Mouse (Mus musculus): ENCODE data around the gene Fabp3.

Gene Fabp3

DNA sequence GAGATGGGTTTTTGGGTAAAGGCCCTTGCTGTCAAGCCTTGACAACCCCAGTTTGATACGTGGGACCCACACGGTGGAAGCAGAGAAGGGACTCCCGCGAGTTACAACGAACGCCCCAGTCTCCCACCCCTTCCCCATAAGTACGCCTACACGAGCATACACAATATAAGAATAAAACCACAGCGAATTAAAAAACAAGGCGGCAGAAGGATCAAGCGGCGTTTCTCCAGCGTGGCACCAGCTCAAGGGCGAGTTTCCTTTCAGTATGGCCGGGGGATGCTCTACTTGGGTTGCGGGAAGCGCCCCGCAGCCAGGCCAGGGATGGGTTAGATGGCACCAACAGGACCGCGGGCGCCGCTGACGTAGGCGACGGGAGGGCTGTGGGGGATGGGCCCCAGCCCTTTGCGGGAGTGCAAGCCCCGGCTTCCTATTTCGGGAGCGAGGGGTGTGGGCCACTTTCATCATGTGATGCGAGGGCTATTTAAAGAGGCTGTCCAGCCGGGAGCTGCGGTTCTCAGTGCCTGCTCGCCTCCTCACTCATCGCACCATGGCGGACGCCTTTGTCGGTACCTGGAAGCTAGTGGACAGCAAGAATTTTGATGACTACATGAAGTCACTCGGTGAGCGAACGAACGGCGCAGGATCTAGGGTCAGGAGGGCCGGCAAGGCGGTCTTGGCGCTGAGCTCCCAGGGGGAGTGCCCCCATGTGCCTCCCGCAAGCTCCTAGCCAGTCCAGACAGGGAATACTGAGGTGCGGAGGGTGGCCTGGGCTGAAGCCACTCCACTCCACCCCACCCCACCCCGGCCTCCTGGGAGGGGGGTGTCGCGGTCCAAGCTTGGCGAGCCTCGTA, at the start of gene Fabp3, which contains the start of gene Gm10570:
Gene Fabp3 (plus strand): TSS at position 365 of the 851 bp plus-strand sequence.
Gene Gm10570 (minus strand): TSS at position 444 of the 851 bp plus-strand sequence.
- DNase-seq (ENCODE audit: low spot score): no peak

GRCm38 (mm10) chr4:130260406-130260805, 48.0 kb upstream of the Fabp3 start:
- no peak for DNase-seq (ENCODE audit: low spot score)

GRCm38 (mm10) chr4:130264131-130264530, 44.3 kb upstream of the Fabp3 start:
- no peak for DNase-seq (ENCODE audit: low spot score)

DNA sequence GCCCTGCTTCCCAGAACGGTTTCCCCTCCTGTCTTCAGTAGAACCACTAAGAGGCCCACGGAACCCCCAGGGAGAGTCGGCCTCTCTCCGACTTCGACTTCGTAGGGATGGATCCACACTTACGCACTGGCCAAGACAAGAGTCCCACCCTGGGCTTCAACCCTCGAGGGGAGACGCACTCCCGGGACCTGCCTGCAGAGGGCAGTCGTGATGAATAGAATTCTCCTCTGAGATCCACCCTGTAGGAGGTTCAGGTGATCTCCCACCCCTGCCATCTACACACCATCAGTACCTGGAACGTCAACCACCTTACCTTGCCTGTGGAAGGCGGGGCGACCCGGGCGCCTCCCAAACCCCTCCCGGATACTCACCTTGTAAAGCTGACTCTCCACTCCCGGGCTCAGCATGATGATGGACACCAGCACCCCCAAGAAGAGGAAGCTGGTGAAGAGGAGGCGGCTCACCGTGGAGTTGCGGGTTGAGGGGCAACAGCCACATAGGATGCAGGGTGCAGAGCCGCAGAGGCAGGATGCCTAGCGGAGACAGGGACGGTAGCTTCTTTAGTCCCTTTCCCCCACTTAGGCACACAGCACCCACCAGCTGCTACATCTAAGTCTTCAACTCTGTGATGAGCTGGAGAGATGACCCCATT, 43.6 kb upstream of the Fabp3 start:
- no peak for DNase-seq (ENCODE audit: low spot score)

DNA sequence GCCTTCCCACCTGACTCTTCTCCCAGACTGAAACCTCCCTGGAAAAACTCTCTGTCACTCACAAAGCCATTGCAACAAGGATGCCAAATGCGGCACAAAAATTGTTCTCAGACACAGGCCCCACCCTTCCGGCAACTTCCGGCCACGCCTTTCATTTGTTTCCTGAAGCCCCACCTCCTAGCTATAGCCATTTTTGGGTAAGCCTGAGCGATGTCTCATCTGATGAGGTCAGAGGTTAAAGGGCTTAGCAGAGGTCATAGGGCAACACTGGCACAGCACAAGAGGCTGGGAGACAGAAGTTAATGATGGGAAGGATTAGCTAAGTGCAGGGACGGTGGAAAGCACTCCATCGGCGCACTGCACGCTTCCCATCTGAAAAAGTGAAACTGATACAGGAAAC, 41.8 kb upstream of the Fabp3 start:
- no peak for DNase-seq (ENCODE audit: low spot score)

DNA sequence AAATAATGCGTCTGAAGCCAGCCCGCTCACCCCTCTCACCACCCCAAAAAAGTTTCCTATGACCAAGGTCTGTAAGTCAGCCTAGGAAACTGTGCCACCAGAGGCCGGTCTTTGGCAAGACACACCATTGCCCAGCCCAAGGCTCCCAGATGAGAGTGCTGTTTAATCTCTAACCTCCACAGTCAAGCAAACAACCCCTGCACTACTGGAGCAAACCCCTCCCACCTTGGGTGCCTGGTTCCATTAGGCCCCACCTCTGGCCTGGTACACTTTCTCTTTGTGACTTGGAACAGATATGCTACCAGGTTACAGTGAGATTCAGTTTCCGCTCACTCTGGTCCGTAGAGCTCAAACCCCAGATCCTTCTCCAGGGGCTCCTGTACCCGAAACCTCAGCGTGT, 41.3 kb upstream of the Fabp3 start:
- peak; percentile 15 for DNase-seq (ENCODE audit: low spot score)

- no peak for DNase-seq (ENCODE audit: low spot score)
These were observed 39.7 kb upstream of the Fabp3 start for GRCm38 (mm10) chr4:130268736-130269135.

GRCm38 (mm10) chr4:130270089-130270488, 38.3 kb upstream of the Fabp3 start:
- DNase-seq (ENCODE audit: low spot score): no peak

DNA sequence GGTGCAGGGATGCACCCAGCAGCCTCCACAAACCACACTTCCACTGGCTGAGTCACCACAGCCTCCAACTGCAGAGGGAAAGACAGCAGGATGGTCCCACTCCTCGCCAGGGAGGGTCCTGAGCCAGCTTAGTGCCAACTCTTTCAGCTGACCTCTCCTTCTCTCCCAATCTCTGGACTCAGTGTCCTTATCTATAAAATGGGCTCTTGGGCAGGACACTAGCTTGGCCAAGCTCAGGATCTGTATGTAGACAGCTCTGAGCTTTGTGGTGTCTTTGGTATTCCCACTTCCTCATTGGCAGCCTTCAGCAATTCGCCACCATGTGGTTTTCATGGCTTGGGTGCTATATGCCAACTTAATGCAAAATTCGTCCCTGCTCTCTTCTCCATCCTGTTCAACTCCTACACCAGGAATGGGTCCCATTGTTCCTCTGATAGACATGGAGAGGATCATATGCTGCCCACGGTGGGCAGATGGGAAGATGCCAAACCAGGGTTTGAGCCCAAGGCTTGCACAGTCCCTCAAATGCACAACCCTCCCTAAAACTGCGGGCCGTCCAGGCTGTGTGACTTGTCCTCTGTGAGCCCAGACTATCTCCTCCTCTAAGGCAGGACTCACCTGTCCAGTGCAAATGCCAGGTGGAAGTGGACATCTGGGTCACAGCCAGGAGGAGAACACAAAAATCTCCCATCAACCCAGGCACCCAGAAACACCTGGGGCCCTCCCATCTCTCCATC, 37.6 kb upstream of the Fabp3 start:
- no peak for DNase-seq (ENCODE audit: low spot score)

DNA sequence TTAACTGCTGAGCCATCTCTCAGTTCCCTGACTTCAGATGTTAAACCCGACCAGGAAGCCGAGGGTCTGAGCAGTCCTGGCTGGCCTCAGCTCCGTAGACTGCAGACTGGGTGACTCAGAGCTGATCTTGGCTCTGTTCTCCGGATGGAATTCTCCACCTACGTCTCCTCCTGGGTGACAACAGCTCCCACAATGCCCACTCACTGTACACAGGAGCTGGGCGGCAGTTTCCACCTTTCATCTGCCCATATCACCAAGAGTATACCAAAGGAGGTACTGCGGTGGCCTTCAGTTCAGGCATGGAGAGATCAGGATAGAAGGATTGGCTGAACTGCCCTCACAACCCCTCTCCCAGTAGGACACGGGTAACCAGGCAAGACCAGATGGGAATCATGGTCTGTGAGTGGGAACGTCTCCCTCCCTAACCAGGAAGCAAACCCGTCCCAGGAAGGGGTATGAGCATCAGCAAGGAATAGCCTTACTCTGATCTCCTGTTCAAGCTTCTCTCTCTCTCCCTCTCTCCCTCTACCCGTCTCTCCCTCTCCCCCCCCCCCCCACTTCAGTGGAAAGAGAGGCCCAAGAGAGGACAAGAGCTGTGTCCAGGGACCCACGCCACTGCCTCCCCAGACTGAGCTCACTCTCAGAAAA, 34.6 kb upstream of the Fabp3 start:
- DNase-seq (ENCODE audit: low spot score): no peak

DNA sequence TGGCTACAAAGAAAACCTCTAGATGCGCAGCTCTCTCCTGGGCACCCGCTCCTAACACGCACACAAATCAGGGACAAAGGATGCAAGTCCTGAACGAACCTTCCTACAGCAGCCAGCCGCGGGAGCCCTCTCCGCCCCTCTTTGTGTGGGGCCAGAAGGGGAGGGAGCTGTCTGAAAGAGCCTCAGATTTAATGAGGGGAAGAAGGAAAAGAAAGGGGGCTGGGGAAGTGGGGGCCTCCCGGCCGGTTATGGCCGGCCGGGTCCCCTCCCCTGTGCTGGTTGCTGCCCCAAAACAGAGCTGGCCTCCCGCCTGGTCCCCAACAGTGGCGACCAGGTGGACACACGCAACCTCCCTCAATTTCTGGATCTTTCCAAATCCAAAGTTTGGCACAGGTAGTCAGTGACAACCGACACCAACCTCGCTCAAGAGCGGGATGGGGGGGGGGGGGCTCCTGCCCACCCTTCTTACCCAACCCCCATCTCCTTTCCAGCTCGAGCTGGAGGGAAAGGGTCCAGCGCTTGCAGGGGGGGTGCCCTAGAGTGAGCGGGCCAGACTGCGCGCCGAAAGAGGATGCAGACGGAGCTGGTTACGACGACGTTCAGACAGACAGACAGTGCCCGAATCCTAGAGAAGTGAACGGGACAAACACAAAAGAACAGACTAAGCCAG, 33.9 kb upstream of the Fabp3 start:
- no peak for DNase-seq (ENCODE audit: low spot score)

GRCm38 (mm10) chr4:130275016-130275822, 33.2 kb upstream of the Fabp3 start:
- DNase-seq (ENCODE audit: low spot score): no peak

DNA sequence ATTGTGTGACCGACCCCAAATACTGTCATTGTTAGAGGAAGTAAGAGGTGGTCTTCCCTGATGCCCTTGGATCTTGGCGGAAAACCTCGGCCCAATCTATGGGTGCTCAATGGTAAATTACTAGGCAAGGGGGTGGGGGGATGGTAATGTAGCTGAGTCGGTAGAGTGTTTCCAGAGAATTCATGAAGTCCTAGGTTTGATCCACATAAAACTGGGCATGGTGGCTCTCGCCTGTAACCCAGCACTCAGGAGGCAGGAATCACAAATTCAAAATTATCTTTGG, 32.6 kb upstream of the Fabp3 start:
- no peak for DNase-seq (ENCODE audit: low spot score)

DNA sequence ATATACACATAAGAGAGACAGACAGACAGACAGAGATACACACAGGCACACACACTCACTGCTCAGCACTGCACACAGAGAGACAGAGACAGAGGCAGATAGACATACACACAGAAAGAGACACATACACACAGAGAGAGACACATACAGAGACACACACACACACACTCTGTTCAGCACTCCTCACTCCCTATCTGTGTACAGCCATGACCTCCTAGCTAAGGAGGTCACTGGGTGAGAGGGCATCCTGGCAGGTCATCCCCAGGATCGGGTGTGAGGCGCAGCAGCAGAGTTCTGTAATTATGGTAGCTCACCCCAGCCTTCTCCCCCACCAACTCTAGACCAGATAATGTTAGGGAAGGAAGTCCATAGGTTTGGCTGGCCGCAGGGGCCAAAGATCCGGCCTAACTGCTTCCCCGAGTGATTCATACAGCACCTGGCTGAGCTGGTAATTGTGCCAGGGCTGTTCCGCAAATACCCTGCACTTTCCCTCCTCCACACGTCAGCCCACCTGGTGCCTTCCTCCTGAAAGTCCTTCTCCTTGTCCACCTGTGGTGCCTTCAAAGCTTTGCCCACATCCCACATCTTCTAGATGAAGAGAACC, 31.7 kb upstream of the Fabp3 start:
- no peak for DNase-seq (ENCODE audit: low spot score)

DNA sequence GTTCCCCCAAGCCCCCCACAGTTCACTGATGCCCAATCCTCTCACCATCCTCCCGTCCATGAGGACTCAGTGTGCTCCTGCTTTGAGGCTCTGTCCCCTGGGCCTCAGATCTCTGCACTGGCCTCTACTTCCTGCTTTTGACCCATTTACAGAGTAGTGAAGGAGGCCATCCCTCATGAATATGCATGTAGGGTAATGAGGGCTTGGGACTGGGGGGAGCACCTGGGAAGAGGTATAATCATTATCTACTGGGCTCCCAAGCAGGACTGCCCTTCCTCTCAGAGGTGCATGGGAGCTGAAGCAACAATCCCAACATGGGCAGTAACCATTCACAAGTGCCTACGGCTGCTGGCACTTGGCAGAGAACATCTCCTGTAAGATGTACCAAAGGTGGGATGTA, 29.3 kb upstream of the Fabp3 start, which contains the start of gene Serinc2:
Gene Serinc2 (minus strand): TSS at position 101 of the 400 bp plus-strand sequence.
- DNase-seq (ENCODE audit: low spot score): no peak

DNA sequence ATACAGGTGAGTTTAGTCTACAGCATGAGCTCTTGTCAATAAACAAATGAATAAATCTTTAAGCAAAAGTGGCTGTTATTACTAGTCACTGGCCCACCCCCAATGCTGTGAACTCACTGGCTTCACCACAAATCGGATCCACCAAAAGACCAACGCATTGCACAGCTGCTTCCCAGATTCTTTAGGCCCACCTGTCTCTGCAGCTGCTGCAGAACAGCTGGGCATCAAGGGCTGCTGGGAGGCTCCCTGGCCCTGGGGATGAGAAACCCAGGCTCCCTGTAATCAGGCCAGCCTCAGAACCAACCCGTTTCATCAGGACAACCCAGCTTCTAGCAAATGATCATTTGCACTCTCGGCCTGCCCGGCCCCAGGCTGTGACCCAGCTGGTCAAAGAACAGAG, 25.5 kb upstream of the Fabp3 start:
- no peak for DNase-seq (ENCODE audit: low spot score)

DNA sequence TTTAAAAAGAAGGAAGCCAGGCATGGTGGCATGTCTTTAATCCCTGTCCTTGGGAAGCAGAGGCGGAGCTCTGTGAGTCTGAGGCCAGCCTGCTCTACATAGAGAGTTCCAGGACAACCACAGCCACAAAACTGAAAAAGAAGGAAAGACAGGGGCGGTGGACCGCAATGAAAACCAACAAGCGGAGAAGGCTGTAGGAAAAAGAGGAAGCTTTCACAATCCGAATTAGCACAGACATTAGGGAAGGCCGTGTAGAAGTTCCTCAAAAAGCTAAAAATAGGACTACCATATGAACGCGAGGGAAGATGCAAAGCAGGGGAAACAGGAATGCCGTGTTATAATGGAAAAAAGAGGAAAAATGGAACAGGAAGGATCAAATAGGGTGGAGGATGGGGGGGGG, 24.6 kb upstream of the Fabp3 start:
- no peak for DNase-seq (ENCODE audit: low spot score)

DNA sequence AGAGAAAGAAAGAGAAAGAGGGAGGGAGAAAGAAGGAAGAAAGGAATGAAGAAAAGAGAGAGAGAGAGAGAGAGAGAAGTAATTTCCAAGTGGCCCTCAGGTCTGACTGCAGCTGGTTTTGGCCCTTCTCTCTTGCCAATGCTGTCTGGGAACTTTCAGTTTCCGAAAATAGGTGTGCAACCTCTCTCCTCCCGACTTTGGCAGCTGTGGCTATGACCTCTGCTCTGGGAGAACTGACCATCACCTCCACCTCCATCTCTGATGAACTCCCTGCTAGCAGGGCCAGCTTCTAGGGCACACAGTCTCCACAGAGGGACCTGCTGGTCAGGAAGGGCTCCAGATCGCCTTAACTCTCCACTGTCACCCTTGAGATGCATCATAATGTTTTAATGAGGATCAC, 21.9 kb upstream of the Fabp3 start:
- DNase-seq (ENCODE audit: low spot score): no peak

- no peak for DNase-seq (ENCODE audit: low spot score)
These were observed 18.6 kb upstream of the Fabp3 start for GRCm38 (mm10) chr4:130289824-130290223.

DNA sequence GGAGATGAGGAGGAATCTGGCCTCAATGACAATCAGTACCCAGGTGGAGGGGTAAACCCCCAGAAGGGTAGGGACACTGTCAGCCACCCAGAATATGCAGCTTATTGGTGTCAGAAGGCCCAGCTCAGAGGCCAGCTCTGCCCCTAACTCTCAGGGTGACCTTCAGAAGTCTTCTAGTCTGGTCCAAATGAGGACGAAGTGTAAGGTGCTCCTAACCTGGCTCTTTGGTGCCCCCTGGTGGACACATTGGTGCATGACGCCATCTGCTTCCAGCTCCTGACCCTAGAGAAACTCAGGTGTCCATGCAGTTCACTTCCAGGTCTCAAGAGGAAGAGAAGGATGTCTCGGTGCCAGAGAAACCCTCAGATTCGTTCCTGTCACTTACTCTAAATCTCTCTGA, 16.1 kb upstream of the Fabp3 start:
- DNase-seq (ENCODE audit: low spot score): peak; percentile 76

- no peak for DNase-seq (ENCODE audit: low spot score)
These were observed 13.9 kb upstream of the Fabp3 start for GRCm38 (mm10) chr4:130294513-130294912.

Data from adipocyte (in vitro differentiated cells).